ENCODE assay signal across 16 mouse cellular contexts in genomic region chr9:62590407-62591195, GRCm38 (mm10). TPM values are rescaled to one million over a fixed set of nuclear protein-coding genes. Genes with fewer than 3 reads are reported as not detected.
DNase-seq lines count a peak whose midpoint lies in the region; ATAC-seq and TF ChIP-seq lines count a peak whose summit lies in the region.
"Had no signal": no experiment of that assay in that cellular context is flagged by ENCODE, and none has a peak within 500 bp of the region (broad histone marks: within the 10 kb centered on the region; RNA-seq: fewer than 3 reads in every experiment).

No protein-coding gene starts in this region.

- no peak overlapping the region for H3K4me3 ChIP-seq in hindbrain, postnatal 0 days (ENCODE audit: low read length)
- no peak overlapping the region for H3K4me3 ChIP-seq in hindbrain, embryonic 12.5 days
- no peak overlapping the region for H3K4me3 ChIP-seq in embryonic facial prominence, embryonic 14.5 days (ENCODE audit: low read depth, low read length)
- H3K4me3 ChIP-seq in gastrocnemius, adult 2 months, result peak overlapping the region; percentile 48
- no peak overlapping the region for H3K4me3 ChIP-seq in limb, embryonic 10.5 days
- H3K4me3 ChIP-seq: hindbrain, embryonic 13.5 days had no signal

- H3K27ac ChIP-seq in hindbrain, postnatal 0 days, result peak overlapping the region; percentile 20; the same call in 1 of the 2 replicates
- H3K27ac ChIP-seq in hindbrain, embryonic 12.5 days, result no peak overlapping the region
- H3K27ac ChIP-seq in embryonic facial prominence, embryonic 14.5 days (replicated peaks; ENCODE audit: low read depth, low read length), result peak overlapping the region; percentile 58
- peak overlapping the region; percentile 84 for H3K27ac ChIP-seq in gastrocnemius, adult 2 months
- H3K27ac ChIP-seq in limb, embryonic 10.5 days, result no peak overlapping the region
- H3K27ac ChIP-seq: hindbrain, embryonic 13.5 days had no signal

- WGBS in hindbrain, postnatal 0 days, result 85% methylated on average over 17 of the region's 17 CpGs
- 86% methylated on average over 17 of the region's 17 CpGs for WGBS in hindbrain, embryonic 12.5 days
- 59% methylated on average over 17 of the region's 17 CpGs for WGBS in embryonic facial prominence, embryonic 14.5 days
- WGBS in limb, embryonic 10.5 days, result 87% methylated on average over 17 of the region's 17 CpGs

- no peak for DNase-seq in hindbrain, postnatal 0 days (ENCODE audit: low spot score)
- peak; percentile 74 for DNase-seq in embryonic facial prominence, embryonic 14.5 days (ENCODE audit: low spot score)
- DNase-seq in gastrocnemius, adult 2 months, result peak; percentile 76
- DNase-seq in limb, embryonic 10.5 days (ENCODE audit: low spot score), result peak; percentile 27
- DNase-seq in embryo, embryonic 11 days, result no peak
- DNase-seq: adrenal gland, adult 2 months; cerebellum, adult 11-12 months; kidney, adult 9 months; liver; right cerebral cortex, postnatal 14 days; thymus, adult 2 months had no signal

- ATAC-seq in hindbrain, postnatal 0 days, result no peak
- no peak for ATAC-seq in hindbrain, embryonic 12.5 days (ENCODE audit: low FRiP score)
- peak; percentile 63; the same call in 1 of the 2 replicates for ATAC-seq in embryonic facial prominence, embryonic 14.5 days (ENCODE audit: low read depth)
- ATAC-seq in erythroblast, adult 5-6 weeks (replicated peaks; ENCODE audit: low FRiP score, poor library complexity, severe bottlenecking), result no peak
- ATAC-seq: lung, postnatal 0 days had no signal

- H3K9ac ChIP-seq in hindbrain, postnatal 0 days (replicated peaks; ENCODE audit: low read length), result no peak overlapping the region
- no peak overlapping the region for H3K9ac ChIP-seq in hindbrain, embryonic 12.5 days
- H3K9ac ChIP-seq in embryonic facial prominence, embryonic 14.5 days (ENCODE audit: low read depth, low read length), result no peak overlapping the region
- H3K9ac ChIP-seq: hindbrain, embryonic 13.5 days had no signal

- H3K27me3 ChIP-seq in hindbrain, postnatal 0 days (ENCODE audit: insufficient read depth, low read length), result no peaks in the 10 kb centered on the region
- no peaks in the 10 kb centered on the region for H3K27me3 ChIP-seq in hindbrain, embryonic 12.5 days
- no peaks in the 10 kb centered on the region for H3K27me3 ChIP-seq in embryonic facial prominence, embryonic 14.5 days (replicated peaks; ENCODE audit: control insufficient read depth, insufficient read depth, low read length)
- H3K27me3 ChIP-seq in limb, embryonic 10.5 days (ENCODE audit: low read depth, poor library complexity, severe bottlenecking), result no peaks in the 10 kb centered on the region
- H3K27me3 ChIP-seq: hindbrain, embryonic 13.5 days had no signal

- no peak overlapping the region for H3K4me2 ChIP-seq in hindbrain, postnatal 0 days (ENCODE audit: low read depth, low read length)
- H3K4me2 ChIP-seq in hindbrain, embryonic 12.5 days (replicated peaks), result no peak overlapping the region
- H3K4me2 ChIP-seq in embryonic facial prominence, embryonic 14.5 days (ENCODE audit: low read depth, low read length), result peak overlapping the region; percentile 23; the same call in 1 of the 2 replicates
- H3K4me2 ChIP-seq: hindbrain, embryonic 13.5 days had no signal

- H3K4me1 ChIP-seq in hindbrain, postnatal 0 days (ENCODE audit: insufficient read depth, low read length), result no peaks in the 10 kb centered on the region
- 0 out of 2 replicates have a peak, but pooled peaks cover 3% of the 10 kb centered on the region for H3K4me1 ChIP-seq in hindbrain, embryonic 12.5 days
- H3K4me1 ChIP-seq in embryonic facial prominence, embryonic 14.5 days (ENCODE audit: control insufficient read depth, insufficient read depth, low read length), result peaks cover 21% of the 10 kb centered on the region
- 0 out of 2 replicates have a peak, but pooled peaks cover 4% of the 10 kb centered on the region for H3K4me1 ChIP-seq in limb, embryonic 10.5 days
- H3K4me1 ChIP-seq: hindbrain, embryonic 13.5 days had no signal

- TF ChIP-seq CTCF in hindbrain, postnatal 0 days (IDR thresholded peaks at IDR 0.05; ENCODE audit: low read depth), result no peak
- TF ChIP-seq CTCF in gastrocnemius, adult 2 months (IDR thresholded peaks at IDR 0.05), result no peak

- no peaks in the 10 kb centered on the region for H3K36me3 ChIP-seq in hindbrain, postnatal 0 days (ENCODE audit: insufficient read depth, low read length)
- H3K36me3 ChIP-seq in hindbrain, embryonic 12.5 days, result no peaks in the 10 kb centered on the region
- no peaks in the 10 kb centered on the region for H3K36me3 ChIP-seq in embryonic facial prominence, embryonic 14.5 days (ENCODE audit: control insufficient read depth, insufficient read depth, low read length)
- H3K36me3 ChIP-seq in limb, embryonic 10.5 days, result no peaks in the 10 kb centered on the region
- H3K36me3 ChIP-seq: G1E; hindbrain, embryonic 13.5 days had no signal

- intact Hi-C loops in gastrocnemius, adult 2 months (cut with DNase I), result no loop called here

- H3K9me3 ChIP-seq in hindbrain, postnatal 0 days (ENCODE audit: low read length), result no peaks in the 10 kb centered on the region
- H3K9me3 ChIP-seq in hindbrain, embryonic 12.5 days (replicated peaks), result peaks cover 6% of the 10 kb centered on the region; the same call in 1 of the 2 replicates
- H3K9me3 ChIP-seq in embryonic facial prominence, embryonic 14.5 days (ENCODE audit: control insufficient read depth, low read length), result peaks cover 7% of the 10 kb centered on the region; the same call in 1 of the 2 replicates
- no peaks in the 10 kb centered on the region for H3K9me3 ChIP-seq in limb, embryonic 10.5 days (replicated peaks)
- H3K9me3 ChIP-seq: G1E had no signal

RNA-seq across cellular contexts. Expression of gene Coro2b, which starts 53.8 kb away (rescaled TPM):
- 42.6 and 47.2 TPM in 2 replicates for total RNA-seq in hindbrain, postnatal 0 days (2014; rRNA removed)
- polyA plus RNA-seq in hindbrain, postnatal 0 days (2015; fragmentation: Nextera tagmentation; extraction: Ambion mirVana), result 24.7 and 25.0 TPM in 2 replicates
- 34.2 and 36.9 TPM in 2 replicates for polyA plus RNA-seq in hindbrain, embryonic 12.5 days (2016; fragmentation: Nextera tagmentation; extraction: Ambion mirVana)
- polyA plus RNA-seq in embryonic facial prominence, embryonic 14.5 days (2014; fragmentation: Nextera tagmentation; extraction: Ambion mirVana), result 11.1 and 12.3 TPM in 2 replicates
- total RNA-seq in gastrocnemius, adult 2 months (2021), result 1 to 10 TPM; 6.7 to 8.7 TPM
- polyA plus RNA-seq in limb, embryonic 10.5 days (2016; fragmentation: Nextera tagmentation; extraction: Ambion mirVana), result 5.6 and 6.2 TPM in 2 replicates
- total RNA-seq in erythroblast, adult 5-6 weeks (2015; ENCODE audit: low replicate concordance), result 0.38 and 0.63 TPM in 2 replicates
- total RNA-seq in erythroblast, adult 5-6 weeks (2017; ENCODE audit: low replicate concordance), result not detected in 2 replicates
- polyA plus RNA-seq: G1E had no signal

Comparison
In these comparisons a context has a peak if more than half of its experiments do, and no peak if none do; other contexts are left out.
1. H3K27ac ChIP-seq: peak in hindbrain, postnatal 0 days (single experiment), embryonic facial prominence, embryonic 14.5 days (single experiment) and gastrocnemius, adult 2 months (single experiment); none in hindbrain, embryonic 12.5 days (single experiment) and limb, embryonic 10.5 days (single experiment).
2. DNase-seq: peak in embryonic facial prominence, embryonic 14.5 days (single experiment), gastrocnemius, adult 2 months (single experiment) and limb, embryonic 10.5 days (single experiment); none in hindbrain, postnatal 0 days (single experiment) and embryo, embryonic 11 days (single experiment).